Mouse (Mus musculus) myocyte (in vitro differentiated cells): ENCODE data around the gene Lmna. TPM values are rescaled to one million over a fixed set of nuclear protein-coding genes. Genes with fewer than 3 reads are reported as not detected.
A peak's percentile ranks its signal among the peaks of the same experiment; 100 is the strongest.

Experiments
- H3K27me3 ChIP-seq: one replicate; pipeline ENCODE4 v1.6.1; 2011; ENCODE audit not compliant: control insufficient read depth, insufficient read depth, insufficient read length
- H3K36me3 ChIP-seq: one replicate; pipeline ENCODE4 v1.6.1; 2011; ENCODE audit not compliant: control insufficient read depth, insufficient read depth
- H3K4me2 ChIP-seq: one replicate; pipeline ENCODE4 v1.6.1; 2011; ENCODE audit warnings: low read depth, control low read depth
- H3K4me3 ChIP-seq: one replicate; pipeline ENCODE4 v1.5.1; 2011; ENCODE audit warnings: mild to moderate bottlenecking, control low read depth, moderate library complexity
- H3K79me2 ChIP-seq: one replicate; pipeline ENCODE4 v1.6.1; 2011; ENCODE audit not compliant: control insufficient read depth, insufficient read depth
- H3ac ChIP-seq: one replicate; pipeline ENCODE4 v1.6.1; 2011; ENCODE audit not compliant: control insufficient read depth, insufficient read length
- CEBPB ChIP-seq: IDR thresholded peaks from 2 replicates; pipeline ENCODE4 v1.6.1; 2011; ENCODE audit warnings: mild to moderate bottlenecking, moderate library complexity; ENCODE audit not compliant: poor library complexity, insufficient read depth, severe bottlenecking
- E2F4 ChIP-seq: IDR thresholded peaks from one replicate; pipeline ENCODE4 v1.6.1; 2011; ENCODE audit warnings: mild to moderate bottlenecking, control low read depth, moderate library complexity; ENCODE audit not compliant: insufficient read depth
- MAX ChIP-seq: IDR thresholded peaks from one replicate; pipeline ENCODE4 v1.6.1; 2011; ENCODE audit warnings: low read depth, mild to moderate bottlenecking, control low read depth
- MYOD1 ChIP-seq, 3 experiments: IDR thresholded peaks; one replicate each; pipeline ENCODE4 v1.6.1; 2011; ENCODE audit warnings: control low read depth in 2 of 3, low read depth in 2 of 3, mild to moderate bottlenecking in 2 of 3, moderate library complexity in 1 of 3; ENCODE audit not compliant: insufficient read length in 2 of 3, control insufficient read depth in 1 of 3
- MYOG ChIP-seq, 3 experiments: IDR thresholded peaks; one replicate each; pipeline ENCODE4 v1.6.1; 2011; ENCODE audit warnings: control low read depth in 2 of 3, low read depth in 2 of 3, mild to moderate bottlenecking in 2 of 3; ENCODE audit not compliant: insufficient read length in 2 of 3, control insufficient read depth in 1 of 3, insufficient read depth in 1 of 3
- POLR2A ChIP-seq: IDR thresholded peaks from one replicate; pipeline ENCODE4 v1.6.1; 2011; ENCODE audit warnings: low read depth, mild to moderate bottlenecking, control low read depth, moderate library complexity; ENCODE audit not compliant: insufficient read length
- POLR2AphosphoS2 ChIP-seq: IDR thresholded peaks from one replicate; pipeline ENCODE4 v1.6.1; 2011; ENCODE audit warnings: low read depth, control low read depth; ENCODE audit not compliant: insufficient read length
- REST ChIP-seq: IDR thresholded peaks from one replicate; pipeline ENCODE4 v1.6.1; 2011; ENCODE audit warnings: mild to moderate bottlenecking, control low read depth, moderate library complexity; ENCODE audit not compliant: insufficient read depth, insufficient read length
- SRF ChIP-seq: IDR thresholded peaks from one replicate; pipeline ENCODE4 v1.6.1; 2011; ENCODE audit warnings: low read depth; ENCODE audit not compliant: control insufficient read depth, insufficient read length
- TCF12 ChIP-seq: IDR thresholded peaks from one replicate; pipeline ENCODE4 v1.6.1; 2011; ENCODE audit warnings: mild to moderate bottlenecking, control low read depth; ENCODE audit not compliant: poor library complexity, insufficient read depth, severe bottlenecking
- TCF3 ChIP-seq: IDR thresholded peaks from one replicate; pipeline ENCODE4 v1.6.1; 2011; ENCODE audit warnings: low read depth, control low read depth; ENCODE audit not compliant: insufficient read length
- USF1 ChIP-seq: IDR thresholded peaks from one replicate; pipeline ENCODE4 v1.6.1; 2011; ENCODE audit warnings: low read depth, mild to moderate bottlenecking, control low read depth, moderate library complexity
- polyA plus RNA-seq: library from polyadenylated mRNA; unstranded; fragments of >200 nt; fragmentation: generic; extraction: Trizol; gene quantifications from one replicate; pipeline ENCODE4 v1.2.1, GENCODE M21; 2012; ENCODE audit warnings: missing spikeins

Gene Lmna
- polyA plus RNA-seq, 1 experiment = 954 TPM

- Histone ChIP-seq H3ac (no peak overlapping the region), H3K27me3 (no peaks in the 10 kb centered on the region), H3K4me2 (peak overlapping the region; percentile 87), H3K79me2 (peaks cover 33% of the 10 kb centered on the region), H3K4me3 (peak overlapping the region; percentile 85), H3K36me3 (no peaks in the 10 kb centered on the region)
- TF ChIP-seq TCF3 (no peak), MYOG (IDR thresholded peaks at IDR 0.05; ENCODE audit: control insufficient read depth in 1 of 3, insufficient read depth in 1 of 3, insufficient read length in 2 of 3, low read depth in 2 of 3) (no peak), USF1 (no peak), SRF (no peak), MAX (no peak), MYOD1 (IDR thresholded peaks at IDR 0.05; ENCODE audit: control insufficient read depth in 1 of 3, insufficient read length in 2 of 3, low read depth in 2 of 3) (no peak), POLR2A (no peak), TCF12 (no peak), E2F4 (no peak), CEBPB (no peak), REST (no peak), POLR2AphosphoS2 (no peak)
These were observed 41.8 kb upstream of the Lmna start for GRCm38 (mm10) chr3:88551586-88551985.

- Histone ChIP-seq H3K27me3 (no peaks in the 10 kb centered on the region), H3K79me2 (peaks cover 13% of the 10 kb centered on the region), H3K4me3 (no peak within 1 kb of the TSS), H3K4me2 (no peak within 1 kb of the TSS), H3ac (no peak within 1 kb of the TSS), H3K36me3 (no peaks in the 10 kb centered on the region)
- TF ChIP-seq SRF (no peak), MAX (no peak), TCF12 (no peak), POLR2AphosphoS2 (no peak), REST (no peak), E2F4 (no peak)
These were observed 38.6 kb upstream of the Lmna start, which contains the start of gene Rab25 for GRCm38 (mm10) chr3:88548180-88548917. Gene Rab25 (minus strand): TSS chr3:88548300.

GRCm38 (mm10) chr3:88546674-88547418 is 37.1 kb upstream of the Lmna start:
- no peak overlapping the region for H3K4me3 ChIP-seq
- no peaks in the 10 kb centered on the region for H3K27me3 ChIP-seq
- TF ChIP-seq MAX (no peak), MYOG (IDR thresholded peaks at IDR 0.05; ENCODE audit: control insufficient read depth in 1 of 3, insufficient read depth in 1 of 3, insufficient read length in 2 of 3, low read depth in 2 of 3) (no peak), USF1 (no peak), REST (no peak), POLR2AphosphoS2 (no peak), CEBPB (no peak)
- H3K4me2 ChIP-seq = no peak overlapping the region
- H3K36me3 ChIP-seq = no peaks in the 10 kb centered on the region
- H3K79me2 ChIP-seq = peaks cover 7% of the 10 kb centered on the region
- H3ac ChIP-seq = no peak overlapping the region

GRCm38 (mm10) chr3:88544955-88545591 is 35.3 kb upstream of the Lmna start:
- TF ChIP-seq MYOG (IDR thresholded peaks at IDR 0.05; ENCODE audit: control insufficient read depth in 1 of 3, insufficient read depth in 1 of 3, insufficient read length in 2 of 3, low read depth in 2 of 3) (no peak), CEBPB (no peak), TCF12 (no peak), USF1 (no peak), MAX (no peak), POLR2A (no peak), POLR2AphosphoS2 (no peak), E2F4 (no peak), MYOD1 (IDR thresholded peaks at IDR 0.05; ENCODE audit: control insufficient read depth in 1 of 3, insufficient read length in 2 of 3, low read depth in 2 of 3) (no peak), REST (no peak), TCF3 (no peak), SRF (no peak)
- Histone ChIP-seq H3K79me2 (no peaks in the 10 kb centered on the region), H3K27me3 (no peaks in the 10 kb centered on the region), H3K36me3 (no peaks in the 10 kb centered on the region), H3K4me3 (no peak overlapping the region), H3ac (no peak overlapping the region), H3K4me2 (no peak overlapping the region)

- Histone ChIP-seq H3K4me3 (no peak overlapping the region), H3K27me3 (no peaks in the 10 kb centered on the region), H3ac (no peak overlapping the region), H3K79me2 (no peaks in the 10 kb centered on the region), H3K36me3 (no peaks in the 10 kb centered on the region), H3K4me2 (no peak overlapping the region)
- TF ChIP-seq REST (no peak), MYOD1 (IDR thresholded peaks at IDR 0.05; ENCODE audit: control insufficient read depth in 1 of 3, insufficient read length in 2 of 3, low read depth in 2 of 3) (no peak), MAX (no peak), POLR2AphosphoS2 (no peak), MYOG (IDR thresholded peaks at IDR 0.05; ENCODE audit: control insufficient read depth in 1 of 3, insufficient read depth in 1 of 3, insufficient read length in 2 of 3, low read depth in 2 of 3) (no peak), TCF3 (no peak), CEBPB (no peak), TCF12 (no peak), SRF (no peak), E2F4 (no peak), POLR2A (no peak), USF1 (no peak)
These were observed 34.8 kb upstream of the Lmna start for GRCm38 (mm10) chr3:88544514-88544913.
